Mouse (Mus musculus) stomach, embryonic 15.5 days (tissue): Measurements from ENCODE around the gene Gbp7. TPM values are rescaled to one million over a fixed set of nuclear protein-coding genes. Genes with fewer than 3 reads are reported as not detected.
"Not testable (repeated sequence)": the region's sequence is repeated elsewhere in the genome, so short reads cannot be mapped to it uniquely, and the experiment has no call there.

Source experiments
- ATAC-seq: fragments of 200-750 bp; cut with Nextera tagmentation; 2 replicates; pipeline ENCODE4 v1.8.0; 2017; ENCODE audit warnings: low read depth, moderate number of reproducible peaks, moderate TSS enrichment; ENCODE audit not compliant: insufficient read depth, low FRiP score
- H3K27ac ChIP-seq: fragments of 300-500 bp; sonication (generic); 2 replicates; pipeline ENCODE4 v1.5.1; 2015; ENCODE audit warnings: mild to moderate bottlenecking, inconsistent platforms
- H3K27me3 ChIP-seq: fragments of 300-500 bp; sonication (generic); replicated peaks from 2 replicates; pipeline ENCODE4 v1.6.1; 2015; ENCODE audit warnings: inconsistent platforms
- H3K36me3 ChIP-seq: fragments of 300-500 bp; sonication (generic); 2 replicates; pipeline ENCODE4 v1.6.1; 2015; ENCODE audit warnings: inconsistent platforms
- H3K4me1 ChIP-seq: fragments of 300-500 bp; sonication (generic); 2 replicates; pipeline ENCODE4 v1.6.1; 2015; ENCODE audit warnings: inconsistent platforms
- H3K4me2 ChIP-seq: fragments of 300-500 bp; sonication (generic); 2 replicates; pipeline ENCODE4 v1.6.1; 2015; ENCODE audit warnings: mild to moderate bottlenecking, inconsistent platforms
- H3K4me3 ChIP-seq: fragments of 300-500 bp; sonication (generic); replicated peaks from 2 replicates; pipeline ENCODE4 v1.5.1; 2015; ENCODE audit warnings: inconsistent platforms
- H3K9ac ChIP-seq: fragments of 300-500 bp; sonication (generic); 2 replicates; pipeline ENCODE4 v1.6.1; 2015; ENCODE audit warnings: inconsistent platforms
- H3K9me3 ChIP-seq: fragments of 300-500 bp; sonication (generic); 2 replicates; pipeline ENCODE4 v1.6.1; 2016; ENCODE audit warnings: inconsistent platforms
- WGBS: fragments of 180-500 bp; shearing (Covaris S2); methylation state at CpG from one replicate; pipeline ENCODE4 v1.1.7; 2015; 5-methylcytosine and 5-hydroxymethylcytosine counted together
- polyA plus RNA-seq: library from polyadenylated mRNA; unstranded; fragments of >200 nt; fragmentation: Nextera tagmentation; extraction: Ambion mirVana; gene quantifications from 2 replicates; pipeline ENCODE4 v1.2.1, GENCODE M21; 2015

Gbp7 gene
- polyA plus RNA-seq, 1 experiment from 2014 or later: 5.5 TPM

DNA sequence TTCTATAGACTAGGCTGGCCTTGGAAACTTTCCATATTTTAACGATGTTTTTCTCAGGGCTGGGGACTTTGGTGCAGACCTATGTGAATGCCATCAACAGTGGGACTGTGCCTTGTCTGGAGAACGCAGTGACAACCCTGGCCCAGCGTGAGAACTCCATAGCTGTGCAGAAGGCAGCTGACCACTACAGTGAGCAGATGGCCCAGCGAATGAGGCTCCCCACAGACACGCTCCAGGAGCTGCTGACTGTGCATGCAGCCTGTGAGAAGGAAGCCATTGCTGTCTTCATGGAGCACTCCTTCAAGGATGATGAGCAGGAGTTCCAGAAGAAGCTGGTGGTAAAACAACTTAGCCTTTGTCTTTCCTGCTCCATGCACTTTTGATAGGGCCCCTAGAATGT is 37.3 kb downstream of the Gbp7 start:
- not testable (repeated sequence) for H3K4me2 ChIP-seq, H3K27me3 ChIP-seq, ATAC-seq, H3K27ac ChIP-seq, H3K4me1 ChIP-seq, H3K4me3 ChIP-seq, H3K9ac ChIP-seq, H3K9me3 ChIP-seq, H3K36me3 ChIP-seq
- WGBS: 70% methylated on average over 5 of the region's 5 CpGs

DNA sequence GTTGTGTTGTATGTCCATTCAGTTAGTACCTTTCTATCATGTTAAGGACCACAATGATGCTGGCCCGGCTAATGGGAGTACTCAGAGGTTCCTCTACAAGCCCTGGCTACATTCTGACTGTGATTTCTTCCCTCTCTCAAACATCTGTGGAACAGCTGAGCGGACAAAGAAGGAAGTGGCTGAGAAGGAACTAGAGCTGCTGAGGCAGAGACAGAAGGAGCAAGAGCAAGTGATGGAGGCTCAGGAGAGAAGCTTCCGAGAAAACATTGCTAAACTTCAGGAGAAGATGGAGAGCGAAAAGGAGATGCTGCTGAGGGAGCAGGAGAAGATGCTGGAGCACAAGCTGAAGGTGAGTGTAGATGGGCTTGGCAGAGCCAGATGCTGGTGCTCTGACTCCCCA is 40.6 kb downstream of the Gbp7 start:
- Histone ChIP-seq H3K4me1 (no peaks in the 10 kb centered on the region), H3K27me3 (no peaks in the 10 kb centered on the region), H3K27ac (no peak overlapping the region), H3K9me3 (no peaks in the 10 kb centered on the region), H3K4me2 (no peak overlapping the region), H3K9ac (no peak overlapping the region), H3K4me3 (no peak overlapping the region), H3K36me3 (no peaks in the 10 kb centered on the region)
- no peak for ATAC-seq
- WGBS: 90% methylated on average over 4 of the region's 4 CpGs

DNA sequence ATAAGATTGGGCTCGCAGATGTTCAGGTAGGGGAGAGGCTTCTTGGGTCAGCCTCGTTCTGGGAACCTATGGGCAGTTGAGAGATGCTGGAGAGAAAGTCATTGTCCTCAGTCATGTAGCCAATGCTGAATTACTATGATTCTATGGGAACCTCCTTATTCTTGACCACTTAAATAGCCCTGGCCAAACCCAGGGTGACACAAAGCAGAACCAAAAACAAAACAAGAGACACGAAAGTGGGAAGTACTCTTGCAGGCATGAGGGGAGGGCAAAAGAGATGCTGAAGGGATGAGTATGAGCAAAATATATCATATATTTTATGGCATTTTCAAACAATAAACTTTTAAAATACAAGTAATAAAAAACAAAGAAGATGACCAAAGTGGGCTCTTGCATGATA is 47.0 kb downstream of the Gbp7 start:
- Histone ChIP-seq H3K4me1 (no peaks in the 10 kb centered on the region), H3K9me3 (no peaks in the 10 kb centered on the region), H3K27ac (no peak overlapping the region), H3K36me3 (no peaks in the 10 kb centered on the region), H3K4me2 (no peak overlapping the region), H3K9ac (no peak overlapping the region), H3K4me3 (no peak overlapping the region), H3K27me3 (no peaks in the 10 kb centered on the region)
- no peak for ATAC-seq
- 77% methylated on average over 3 of the region's 3 CpGs for WGBS

DNA sequence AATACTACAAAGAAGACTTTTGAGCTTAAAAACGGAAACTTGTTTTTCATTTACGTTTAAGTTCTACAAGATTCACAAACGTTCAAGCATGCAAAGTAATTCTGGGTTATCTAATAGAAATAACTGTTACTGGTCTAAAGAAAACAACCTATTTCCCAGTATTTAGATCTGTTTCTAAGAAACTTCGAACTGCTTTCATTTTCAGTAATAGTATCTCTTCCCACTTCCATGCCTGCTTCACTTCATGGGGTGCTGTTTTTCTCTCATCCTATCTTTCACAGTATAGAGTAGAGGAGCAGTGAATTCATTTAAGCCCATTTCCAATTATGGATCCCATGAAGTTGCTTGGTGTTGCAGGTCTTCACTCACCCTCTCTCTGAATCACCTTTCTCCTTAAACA is 48.2 kb downstream of the Gbp7 start:
- Histone ChIP-seq H3K9me3 (no peaks in the 10 kb centered on the region), H3K36me3 (no peaks in the 10 kb centered on the region), H3K4me3 (no peak overlapping the region), H3K4me2 (no peak overlapping the region), H3K4me1 (no peaks in the 10 kb centered on the region), H3K27ac (no peak overlapping the region), H3K27me3 (no peaks in the 10 kb centered on the region), H3K9ac (no peak overlapping the region)
- no peak for ATAC-seq
- WGBS: 90% methylated on average over 4 of the region's 4 CpGs

DNA sequence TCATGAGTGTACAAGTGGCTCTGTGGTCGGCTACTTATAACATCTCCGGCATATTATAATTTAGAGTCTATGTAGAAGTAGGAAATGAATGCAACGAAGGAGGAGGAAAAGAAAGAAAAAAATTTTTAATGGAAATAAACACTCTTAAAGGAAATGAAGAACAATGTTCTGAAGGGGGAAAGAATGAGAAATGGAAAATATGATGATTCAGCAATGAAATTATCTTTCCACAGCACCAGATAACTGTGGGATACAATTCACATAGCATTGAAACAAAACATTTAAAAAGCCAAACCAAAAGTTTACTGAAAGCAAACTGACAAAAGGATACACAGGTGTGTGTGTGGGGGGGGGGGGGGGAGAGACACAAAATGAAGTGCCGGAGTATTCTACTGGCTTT is 52.9 kb downstream of the Gbp7 start:
- ATAC-seq: no peak

DNA sequence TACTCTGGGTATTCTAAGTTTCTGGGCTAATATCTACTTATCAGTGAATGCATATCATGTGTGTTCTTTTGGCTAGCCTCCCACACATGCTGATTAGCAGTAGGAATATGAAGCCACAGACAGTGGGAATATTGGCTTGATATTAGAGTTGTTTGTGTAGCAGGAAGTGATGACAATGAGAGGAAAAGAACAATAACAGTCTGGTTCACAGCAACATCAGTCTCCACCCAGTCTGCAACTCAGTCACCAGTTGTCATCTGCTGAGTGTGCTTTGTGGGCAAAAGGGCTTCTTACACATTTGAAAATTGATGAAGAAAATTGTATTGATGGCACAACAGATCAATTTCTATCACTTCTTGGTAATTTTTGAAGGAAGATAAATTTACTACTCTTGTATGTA is 57.2 kb downstream of the Gbp7 start:
- H3K9me3 ChIP-seq: no peaks in the 10 kb centered on the region
- no peak for ATAC-seq
- H3K4me3 ChIP-seq: no peak overlapping the region
- H3K9ac ChIP-seq: no peak overlapping the region
- H3K27ac ChIP-seq: no peak overlapping the region
- no peaks in the 10 kb centered on the region for H3K36me3 ChIP-seq
- no peaks in the 10 kb centered on the region for H3K4me1 ChIP-seq
- H3K4me2 ChIP-seq: no peak overlapping the region
- no peaks in the 10 kb centered on the region for H3K27me3 ChIP-seq

More for the DNA sequence above, 52.9 kb downstream of the Gbp7 start:
- H3K27me3 ChIP-seq: no peaks in the 10 kb centered on the region
- H3K9me3 ChIP-seq: no peaks in the 10 kb centered on the region
- H3K4me2 ChIP-seq: no peak overlapping the region
- 80% methylated on average over 4 of the region's 4 CpGs for WGBS
- H3K4me1 ChIP-seq: no peaks in the 10 kb centered on the region
- no peak overlapping the region for H3K27ac ChIP-seq
- H3K9ac ChIP-seq: no peak overlapping the region
- H3K36me3 ChIP-seq: no peaks in the 10 kb centered on the region
- no peak overlapping the region for H3K4me3 ChIP-seq

DNA sequence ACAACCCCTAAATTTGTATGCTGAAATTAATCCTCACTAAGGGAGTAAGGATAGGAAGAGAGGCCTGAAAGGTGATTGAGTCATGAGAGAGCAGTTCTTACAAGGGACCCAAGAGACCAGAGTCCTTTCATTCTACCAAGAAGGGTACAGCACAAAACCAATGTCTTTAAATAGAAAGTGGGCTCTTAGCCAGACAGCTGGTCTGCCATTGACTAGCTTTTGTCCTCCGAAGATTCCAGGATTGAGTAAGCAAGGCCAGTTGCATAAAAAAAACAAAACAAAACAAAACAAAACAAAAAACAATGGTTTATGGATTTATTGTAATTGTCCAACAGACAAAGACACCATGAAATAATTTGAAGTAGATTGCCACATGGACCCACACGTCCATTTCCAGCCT is 58.7 kb downstream of the Gbp7 start:
- Histone ChIP-seq H3K36me3 (no peaks in the 10 kb centered on the region), H3K9me3 (no peaks in the 10 kb centered on the region), H3K27me3 (no peaks in the 10 kb centered on the region), H3K4me1 (no peaks in the 10 kb centered on the region), H3K4me2 (no peak overlapping the region), H3K27ac (no peak overlapping the region), H3K9ac (no peak overlapping the region), H3K4me3 (no peak overlapping the region)
- no peak for ATAC-seq
- 65% methylated on average over 2 of the region's 2 CpGs for WGBS

DNA sequence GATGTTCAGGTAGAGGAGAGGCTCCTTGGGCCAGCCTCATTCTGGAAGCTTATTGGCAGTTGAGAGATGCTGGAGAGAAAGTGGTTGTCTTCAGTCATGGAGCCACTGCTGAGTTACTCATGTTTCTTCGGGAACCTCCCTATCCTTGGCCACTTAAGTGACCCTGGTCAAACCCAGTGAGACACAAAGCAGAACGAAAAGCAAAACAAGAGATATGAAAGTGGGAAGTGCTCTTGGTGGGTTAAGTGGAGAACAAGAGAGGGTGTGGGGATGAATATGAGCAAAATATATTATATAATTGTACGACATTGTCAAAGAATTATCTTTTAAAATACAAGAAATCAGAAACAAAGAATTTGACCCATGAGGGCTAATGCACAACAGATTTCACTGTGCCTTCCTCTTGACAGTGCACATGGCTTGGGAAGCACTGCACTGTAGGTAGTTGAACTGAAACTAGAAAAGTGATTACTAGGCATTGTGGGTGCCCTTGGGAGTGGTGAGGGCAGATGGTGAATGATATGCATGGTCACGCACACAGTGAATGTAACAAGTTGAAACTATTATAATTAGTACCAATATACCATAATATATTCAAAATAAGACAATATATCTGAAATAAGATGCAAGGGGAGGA is 60.4 kb downstream of the Gbp7 start:
- H3K27ac ChIP-seq: no peak overlapping the region
- no peak overlapping the region for H3K9ac ChIP-seq
- no peak overlapping the region for H3K4me3 ChIP-seq
- no peaks in the 10 kb centered on the region for H3K4me1 ChIP-seq
- no peaks in the 10 kb centered on the region for H3K36me3 ChIP-seq
- ATAC-seq: no peak
- no peaks in the 10 kb centered on the region for H3K9me3 ChIP-seq
- H3K27me3 ChIP-seq: no peaks in the 10 kb centered on the region
- WGBS: 84% methylated on average over 4 of the region's 4 CpGs
- no peak overlapping the region for H3K4me2 ChIP-seq

DNA sequence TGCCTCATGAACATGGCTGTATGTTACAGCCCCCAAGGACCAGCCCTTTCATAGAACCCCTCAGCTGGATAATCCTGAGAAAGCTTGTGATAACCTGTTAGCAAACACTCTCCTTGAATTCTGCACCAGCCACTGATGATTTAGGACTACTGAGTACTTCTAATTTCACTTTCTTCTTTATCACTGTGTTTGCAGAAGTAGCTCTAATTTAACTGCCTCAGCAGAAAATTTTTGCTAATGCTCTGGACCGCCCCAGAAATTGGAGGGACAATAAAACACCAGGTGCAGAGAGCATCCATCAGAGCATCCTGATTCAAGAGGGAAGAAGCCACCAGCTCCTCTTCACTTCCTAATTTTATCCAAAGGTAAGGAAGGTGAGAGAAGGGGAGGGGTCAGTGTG is 64.4 kb downstream of the Gbp7 start, which contains the start of gene Gbp2b:
Gene Gbp2b, plus strand, starts transcription at position 301 of the 400 bp plus-strand sequence.
- no peak within 1 kb of the TSS for H3K4me3 ChIP-seq
- H3K9ac ChIP-seq: no peak within 1 kb of the TSS
- no peak within 1 kb of the TSS for H3K4me2 ChIP-seq
- no peak for ATAC-seq
- WGBS: 63% methylated on average over 1 of the region's 1 CpGs
- no peak within 1 kb of the TSS for H3K27ac ChIP-seq
- no peaks in the 10 kb centered on the region for H3K27me3 ChIP-seq
- H3K36me3 ChIP-seq: no peaks in the 10 kb centered on the region
- H3K9me3 ChIP-seq: no peaks in the 10 kb centered on the region
- H3K4me1 ChIP-seq: no peaks in the 10 kb centered on the region

DNA sequence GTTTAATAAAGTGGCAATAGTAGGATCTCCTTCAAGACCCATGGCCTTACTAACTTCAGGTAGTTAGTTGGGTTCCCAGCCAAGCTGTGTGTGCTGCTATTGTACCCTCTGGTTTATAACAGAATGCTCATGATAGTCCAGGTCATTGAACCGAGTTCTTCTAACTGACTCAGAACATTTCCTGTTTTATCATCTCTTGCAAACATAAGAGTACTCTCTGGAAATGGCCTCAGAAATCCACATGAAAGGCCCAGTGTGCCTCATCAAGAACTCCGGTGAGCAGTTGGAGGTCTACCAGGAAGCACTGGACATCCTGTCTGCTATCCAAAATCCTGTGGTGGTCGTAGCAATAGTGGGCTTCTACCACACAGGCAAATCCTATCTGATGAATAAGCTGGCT is 67.8 kb downstream of the Gbp7 start:
- Histone ChIP-seq H3K4me2 (no peak overlapping the region), H3K4me1 (no peaks in the 10 kb centered on the region), H3K36me3 (no peaks in the 10 kb centered on the region), H3K9me3 (no peaks in the 10 kb centered on the region), H3K27ac (no peak overlapping the region), H3K4me3 (no peak overlapping the region), H3K27me3 (no peaks in the 10 kb centered on the region), H3K9ac (no peak overlapping the region)
- WGBS: 74% methylated on average over 3 of the region's 3 CpGs
- ATAC-seq: no peak

Other genes with a start within 250 kb of the Gbp7 start
- gene Pdlim5, start 134.6 kb upstream of the Gbp7 start, polyA plus RNA-seq: 33.4 and 35.9 TPM in 2 replicates
- 0.13 and 0.31 TPM in 2 replicates for gene Gbp5, start 36.4 kb upstream of the Gbp7 start, polyA plus RNA-seq
- gene Gbp3, start 29.7 kb downstream of the Gbp7 start, polyA plus RNA-seq: 1.6 and 2.2 TPM in 2 replicates
- gene Gbp2b, start 64.5 kb downstream of the Gbp7 start, polyA plus RNA-seq: 0.08 TPM in 1 of 2 replicates, not detected in the other
- gene Gbp2, start 90.3 kb downstream of the Gbp7 start, polyA plus RNA-seq: 3.9 and 4.9 TPM in 2 replicates
- 17.7 and 20.6 TPM in 2 replicates for gene Kyat3, start 170.7 kb downstream of the Gbp7 start, polyA plus RNA-seq
- 70.7 and 75.3 TPM in 2 replicates for gene Gtf2b, start 234.7 kb downstream of the Gbp7 start, polyA plus RNA-seq